Mouse (Mus musculus) thymus, postnatal 14 days (tissue): ENCODE measurements around the gene Itpkc.
A peak's percentile ranks its signal among the peaks of the same experiment; 100 is the strongest.

ENCODE experiments used
- DNase-seq: peaks from one replicate; pipeline ENCODE4 v3.0.0; 2021

Itpkc gene

GRCm38 (mm10) chr7:27235726-27236125, 7.3 kb upstream of the Itpkc start:
- DNase-seq: no peak

- peak; percentile 29 for DNase-seq
These were observed 4.8 kb upstream of the Itpkc start for GRCm38 (mm10) chr7:27233300-27233699.

GRCm38 (mm10) chr7:27232781-27233281, 4.4 kb upstream of the Itpkc start, which contains the start of gene Coq8b:
Gene Coq8b, plus strand, starts transcription at chr7:27233023.
- DNase-seq: peak; percentile 95

GRCm38 (mm10) chr7:27231693-27232331, 3.4 kb upstream of the Itpkc start:
- no peak for DNase-seq

- DNase-seq: no peak
These were observed 2.3 kb upstream of the Itpkc start for GRCm38 (mm10) chr7:27230781-27231180.

- DNase-seq: no peak
These were observed 404 bp upstream of the Itpkc start for GRCm38 (mm10) chr7:27228865-27229264.

GRCm38 (mm10) chr7:27227676-27228075, 785 bp downstream of the Itpkc start:
- DNase-seq: no peak

- no peak for DNase-seq
These were observed 1.2 kb downstream of the Itpkc start for GRCm38 (mm10) chr7:27227276-27227675.

- no peak for DNase-seq
These were observed 3.4 kb downstream of the Itpkc start for GRCm38 (mm10) chr7:27224877-27225575.

GRCm38 (mm10) chr7:27222538-27222937, 5.9 kb downstream of the Itpkc start:
- DNase-seq: no peak

- DNase-seq: no peak
These were observed 6.5 kb downstream of the Itpkc start for GRCm38 (mm10) chr7:27221939-27222338.

GRCm38 (mm10) chr7:27219937-27220336, 8.5 kb downstream of the Itpkc start:
- no peak for DNase-seq

- no peak for DNase-seq
These were observed 9.9 kb downstream of the Itpkc start for GRCm38 (mm10) chr7:27218586-27218985.

- no peak for DNase-seq
These were observed 15.8 kb downstream of the Itpkc start for GRCm38 (mm10) chr7:27212626-27213025.

- peak; percentile 4 for DNase-seq
These were observed 24.6 kb downstream of the Itpkc start for GRCm38 (mm10) chr7:27203730-27204449.

- DNase-seq: no peak
These were observed 29.7 kb downstream of the Itpkc start for GRCm38 (mm10) chr7:27198779-27199178.

- no peak for DNase-seq
These were observed 30.1 kb downstream of the Itpkc start for GRCm38 (mm10) chr7:27198355-27198754.

- DNase-seq: no peak
These were observed 30.8 kb downstream of the Itpkc start for GRCm38 (mm10) chr7:27197634-27198033.

- no peak for DNase-seq
These were observed 31.3 kb downstream of the Itpkc start for GRCm38 (mm10) chr7:27197136-27197535.

GRCm38 (mm10) chr7:27195681-27196611, 32.5 kb downstream of the Itpkc start, which contains the start of the genes BC024978 and Snrpa:
Gene BC024978, plus strand, starts transcription at chr7:27195781.
Gene Snrpa, minus strand, starts transcription at chr7:27196271.
- peak; percentile 95 for DNase-seq

GRCm38 (mm10) chr7:27193731-27194130, 34.7 kb downstream of the Itpkc start:
- no peak for DNase-seq

- no peak for DNase-seq
These were observed 36.0 kb downstream of the Itpkc start for GRCm38 (mm10) chr7:27192434-27192833.
